Mouse (Mus musculus) left cerebral cortex, adult 11 months (tissue): ENCODE measurements around the gene Eif2d.

Source experiments
- DNase-seq: peaks from one replicate; pipeline ENCODE4 v3.0.0; 2022; ENCODE audit warnings: low spot score

Eif2d gene

DNA sequence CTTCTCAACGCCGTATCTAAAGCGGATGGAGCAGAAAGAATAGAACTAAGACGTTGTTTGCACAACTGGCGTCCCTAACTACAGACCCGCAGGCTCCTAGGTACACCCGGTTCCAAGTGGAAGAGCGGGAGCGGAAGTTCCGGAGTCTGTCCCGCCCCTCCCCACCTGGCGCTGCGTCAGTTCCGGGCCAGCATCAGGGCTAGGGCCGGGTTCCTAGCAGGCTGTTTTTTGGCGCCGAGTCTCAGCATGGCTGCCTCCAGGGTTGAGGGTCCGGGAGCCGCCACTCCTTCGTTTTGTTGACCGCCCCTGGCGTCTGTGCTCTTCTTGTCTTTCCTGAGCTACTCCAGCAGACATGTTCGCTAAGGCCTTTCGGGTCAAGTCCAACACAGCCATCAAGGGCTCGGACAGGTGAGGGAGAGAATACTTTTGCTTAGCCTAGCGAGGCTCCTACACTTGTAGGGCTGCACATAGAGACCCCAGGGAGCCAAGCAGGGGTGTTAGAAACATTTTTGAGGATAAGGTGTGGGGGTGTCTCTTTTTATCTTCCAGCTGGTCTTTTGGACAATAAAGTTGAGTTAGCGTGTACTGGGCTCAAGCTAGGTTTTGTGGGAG, at the start of gene Eif2d:
Eif2d (plus strand) TSS at position 164 of the 612 bp plus-strand sequence.
- peak; percentile 77 for DNase-seq

DNA sequence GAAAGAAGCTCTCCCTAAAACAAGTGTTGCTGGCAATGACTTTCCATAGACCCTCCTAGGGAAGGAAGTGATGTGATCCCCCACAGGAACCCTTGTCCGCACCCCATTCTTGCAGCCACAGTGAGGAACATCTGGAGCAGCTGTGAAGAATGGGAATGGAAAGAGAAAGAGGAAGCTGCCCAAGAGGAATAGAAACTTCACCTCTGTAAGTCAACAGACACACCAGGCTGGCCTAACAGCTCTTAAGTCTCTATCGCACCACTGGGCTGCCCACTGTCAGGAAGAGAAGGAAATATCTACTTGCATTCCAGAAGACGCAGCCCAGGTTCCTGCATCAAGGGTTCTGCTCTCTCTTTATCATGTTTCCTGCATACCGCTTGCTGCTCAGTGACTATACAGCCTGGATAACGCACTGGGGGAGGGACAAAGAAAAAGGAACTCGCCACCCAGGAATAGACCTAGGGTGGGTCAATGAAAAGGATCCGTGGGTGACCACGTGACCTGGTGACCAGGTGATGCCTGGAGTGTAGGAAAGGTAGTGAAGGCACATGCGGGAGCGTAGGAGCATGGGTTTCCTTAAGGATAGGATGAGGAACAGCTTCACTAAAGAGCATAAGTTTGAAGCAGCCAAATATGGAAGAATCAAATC, 49.1 kb upstream of the Eif2d start:
- no peak for DNase-seq

DNA sequence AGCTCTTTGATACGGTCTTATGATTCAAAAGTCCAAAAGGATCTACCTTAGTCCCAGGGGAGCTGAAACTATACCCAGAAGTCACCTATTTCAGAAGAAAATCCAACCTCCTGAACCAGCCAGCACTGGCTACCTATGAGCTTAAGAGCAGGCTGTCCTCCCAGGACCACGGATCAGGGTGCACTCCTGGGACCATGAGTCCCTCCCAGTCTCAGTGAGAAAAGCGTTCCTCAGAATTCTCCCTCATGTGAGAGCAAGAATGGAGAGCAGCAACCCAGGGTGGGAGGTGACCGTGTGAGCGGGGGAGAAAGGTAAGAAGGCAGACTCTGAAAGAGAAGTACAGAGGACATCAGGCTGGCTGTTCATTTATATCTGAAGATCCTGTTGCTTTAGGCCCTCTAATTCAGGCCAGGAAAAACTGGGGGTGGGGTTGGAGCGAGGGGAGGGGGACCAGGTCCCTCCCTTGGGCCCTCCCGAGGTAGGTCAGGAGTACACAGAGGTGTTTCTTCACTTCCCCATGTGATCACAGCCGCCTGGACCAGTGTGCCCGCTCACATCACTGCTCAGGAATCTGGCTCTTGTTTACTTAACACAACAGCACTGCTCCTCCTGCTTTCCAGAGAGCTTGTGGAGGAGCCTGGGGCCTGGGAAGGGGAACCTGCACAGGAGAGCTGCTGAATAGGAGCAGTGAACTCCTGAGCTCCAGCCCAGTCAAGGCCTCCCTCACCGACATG, 45.2 kb upstream of the Eif2d start:
- no peak for DNase-seq

GRCm38 (mm10) chr1:131110525-131111106, 42.4 kb upstream of the Eif2d start:
- no peak for DNase-seq

DNA sequence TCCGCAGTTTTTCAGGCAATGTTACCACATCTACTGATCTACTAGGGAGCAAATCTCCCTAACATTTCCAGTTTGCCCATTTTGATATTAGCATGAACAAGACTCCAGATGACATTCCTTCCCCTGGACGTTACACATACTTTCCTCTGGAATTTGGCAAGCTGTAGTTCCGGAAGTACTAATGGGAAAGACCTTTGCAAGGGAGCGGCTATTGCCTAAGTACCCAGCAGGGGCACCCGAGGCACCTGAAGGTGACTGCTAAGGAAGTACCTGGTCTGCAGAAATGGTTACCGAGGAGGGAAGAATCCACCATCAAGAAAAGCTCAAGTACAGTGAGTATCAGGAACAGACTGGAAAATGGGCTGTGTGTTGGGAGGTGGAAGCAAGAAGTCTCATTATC, 40.4 kb upstream of the Eif2d start:
- no peak for DNase-seq

DNA sequence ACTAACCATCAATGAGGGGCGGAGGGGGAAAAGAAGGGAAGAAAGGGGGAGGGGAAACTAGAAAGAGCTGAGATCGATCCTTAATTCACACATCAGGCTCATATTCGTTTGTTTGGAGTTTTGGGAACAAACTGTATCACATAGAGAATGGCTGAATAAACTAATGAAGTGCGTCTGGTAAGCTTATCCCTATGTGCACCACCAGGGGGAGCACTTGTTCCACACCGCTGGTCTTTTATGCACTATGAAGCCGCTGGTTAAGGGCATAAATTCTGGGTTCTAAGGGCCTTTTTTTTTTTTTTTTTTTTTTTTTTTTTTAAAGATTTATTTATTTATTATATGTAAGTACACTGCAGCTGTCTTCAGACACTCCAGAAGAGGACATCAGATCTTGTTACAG, 37.0 kb upstream of the Eif2d start:
- no peak for DNase-seq

DNA sequence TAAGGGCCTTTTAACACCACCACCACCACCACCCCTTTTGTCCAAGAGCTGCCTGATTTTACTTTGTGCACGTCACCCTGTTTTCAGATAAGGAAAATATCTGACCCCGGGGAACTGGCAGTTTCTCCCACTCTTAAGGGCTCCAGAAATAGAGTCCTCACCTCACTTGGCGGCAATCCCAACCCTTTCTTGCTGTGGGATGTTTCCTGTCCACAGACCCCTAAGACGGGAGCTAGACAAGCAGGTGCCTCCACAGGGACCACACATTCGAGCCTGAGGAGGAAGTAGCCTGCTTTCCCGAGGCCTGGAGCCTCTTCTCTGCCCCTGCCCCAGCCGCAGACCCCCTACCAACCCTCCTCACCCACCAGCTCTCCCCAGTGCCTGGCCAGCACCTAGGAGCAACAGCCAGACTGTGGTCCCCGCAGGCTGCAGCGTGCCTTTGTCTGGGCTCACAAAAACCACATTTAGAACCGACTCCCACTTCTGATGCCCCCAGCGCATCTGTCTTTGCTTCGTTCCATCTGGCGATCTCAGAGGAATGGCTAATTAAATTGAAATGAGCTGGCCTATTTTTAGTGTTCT, 36.5 kb upstream of the Eif2d start:
- DNase-seq: no peak

DNA sequence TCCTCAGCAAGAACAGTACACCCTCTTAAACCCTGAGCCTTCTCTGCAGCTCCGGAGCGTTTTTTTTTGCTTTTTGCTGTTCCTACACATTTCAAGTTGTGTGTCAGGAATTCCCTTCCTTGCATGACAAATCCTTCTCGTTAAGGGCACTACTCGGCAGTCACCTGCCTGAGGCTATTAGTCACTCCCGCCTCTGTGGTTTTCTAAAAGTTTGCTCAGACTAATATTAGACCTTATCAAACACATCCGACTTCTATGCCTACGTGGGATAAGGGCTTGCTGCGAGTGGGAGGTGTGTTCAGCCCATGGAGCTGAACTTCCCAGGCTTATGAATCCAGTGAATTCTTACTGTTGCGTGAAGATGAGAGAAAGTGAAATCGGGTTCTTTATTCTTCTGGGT, 34.5 kb upstream of the Eif2d start:
- no peak for DNase-seq

DNA sequence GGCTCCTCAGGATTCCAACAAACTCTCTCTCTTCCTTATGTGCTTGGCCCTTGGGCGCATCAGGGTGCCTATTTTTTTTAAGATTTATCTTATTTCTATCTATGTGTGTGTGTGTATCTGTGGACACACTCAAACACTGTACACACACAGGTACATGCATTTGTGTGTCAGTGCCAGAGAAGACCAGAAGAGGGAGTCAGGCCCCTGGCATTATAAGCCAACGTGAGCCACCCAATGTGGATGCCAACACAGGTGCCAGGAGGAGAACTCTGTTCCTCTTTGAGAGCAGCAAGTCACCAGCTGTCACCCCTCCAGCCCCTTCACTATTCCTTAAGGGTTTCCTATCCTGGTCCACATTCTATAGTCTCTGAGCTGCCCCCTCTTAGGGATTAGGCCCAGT, 34.0 kb upstream of the Eif2d start:
- no peak for DNase-seq

- DNase-seq: no peak
Observed at GRCm38 (mm10) chr1:131121987-131122386, 31.0 kb upstream of the Eif2d start.

DNA sequence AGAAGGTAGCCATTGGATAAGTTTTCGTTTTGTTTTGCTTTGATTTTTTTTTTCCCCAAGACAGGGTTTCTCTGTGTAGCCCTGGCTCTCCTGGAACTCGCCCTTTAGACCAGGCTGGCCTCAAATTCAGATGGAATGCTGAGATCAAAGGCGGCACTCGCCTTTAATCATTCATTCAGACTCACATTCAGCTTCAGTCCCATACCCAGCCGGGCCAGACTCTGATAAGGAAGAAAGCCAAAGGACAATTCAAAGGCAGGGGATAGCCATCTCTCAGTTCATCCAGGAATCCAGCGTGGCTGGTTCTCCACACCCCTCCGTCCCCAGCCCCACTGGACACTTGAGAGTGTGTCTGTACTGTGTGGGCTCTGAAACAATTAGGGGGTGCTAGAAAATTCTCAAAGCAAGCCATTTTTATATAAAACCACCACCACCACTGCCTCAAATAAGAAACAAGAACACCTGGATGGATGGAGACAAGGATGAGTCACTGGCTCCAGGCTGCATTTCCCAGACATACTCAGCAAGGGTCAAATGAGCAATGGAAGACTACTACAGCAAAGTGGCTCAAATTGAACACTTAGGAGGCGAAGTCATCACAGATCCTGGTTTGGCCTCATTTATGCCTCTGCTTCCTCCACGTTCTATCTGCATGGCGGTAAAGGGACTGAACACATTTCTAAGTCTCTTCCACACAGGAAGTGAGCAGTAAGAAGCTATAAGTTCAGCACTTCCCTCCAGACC, 29.3 kb upstream of the Eif2d start:
- DNase-seq: no peak

- DNase-seq: no peak
Observed at GRCm38 (mm10) chr1:131125987-131126744, 26.8 kb upstream of the Eif2d start.

DNA sequence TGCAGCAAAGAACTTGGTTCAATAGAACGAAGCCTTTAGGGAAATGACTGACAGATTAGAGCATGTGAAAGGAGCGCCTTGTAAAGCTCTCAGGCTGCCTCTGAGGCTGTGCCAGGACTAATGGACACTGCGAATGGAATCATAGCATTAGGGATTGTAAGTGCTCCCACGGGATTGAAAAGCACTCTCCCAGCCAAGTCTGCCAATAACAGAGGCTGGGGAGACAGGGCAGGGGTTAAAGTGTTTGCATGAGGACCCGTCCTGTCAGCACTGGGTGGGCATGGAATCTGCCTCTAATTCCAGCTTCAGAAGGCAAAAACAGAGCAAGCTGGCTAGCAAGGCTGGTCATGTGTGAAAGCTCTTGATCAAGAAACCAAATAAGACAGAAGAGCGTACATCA, 18.8 kb upstream of the Eif2d start:
- no peak for DNase-seq

- DNase-seq: no peak
Observed at GRCm38 (mm10) chr1:131134942-131135522, 17.9 kb upstream of the Eif2d start.

- DNase-seq: no peak
Observed at GRCm38 (mm10) chr1:131135960-131136629, 16.9 kb upstream of the Eif2d start.

- no peak for DNase-seq
Observed at GRCm38 (mm10) chr1:131137111-131137510, 15.9 kb upstream of the Eif2d start.

GRCm38 (mm10) chr1:131137717-131138118, 15.3 kb upstream of the Eif2d start:
- DNase-seq: no peak

- peak; percentile 83 for DNase-seq
Observed at GRCm38 (mm10) chr1:131138191-131139016, 14.6 kb upstream of the Eif2d start, which contains the start of gene Dyrk3. Gene Dyrk3, minus strand, starts transcription at chr1:131138340.
